Mouse (Mus musculus) MEL (cell line): ENCODE data around the gene Fgfr2. TPM values are rescaled to one million over a fixed set of nuclear protein-coding genes. Genes with fewer than 3 reads are reported as not detected.

Experiments
- DNase-seq: peaks from one replicate; pipeline ENCODE4 v3.0.0; 2011; ENCODE audit warnings: low read depth, low spot score
- H3K27ac ChIP-seq: 2 replicates; pipeline ENCODE4 v1.5.1; 2012; ENCODE audit warnings: low read depth, mild to moderate bottlenecking, control low read depth, low read length, moderate library complexity; ENCODE audit not compliant: control insufficient read depth
- H3K27me3 ChIP-seq, 2 experiments: fragments of 150-350 bp in 1 of 2; sonication (generic) in 1 of 2; 2 replicates each; pipeline ENCODE4 v1.6.1; 2012; ENCODE audit warnings: low read length in 2 of 2, mild to moderate bottlenecking in 2 of 2, improper control_type of control experiment in 1 of 2, moderate library complexity in 1 of 2; ENCODE audit not compliant: insufficient read depth in 2 of 2, control insufficient read depth in 1 of 2
- H3K36me3 ChIP-seq, 2 experiments: 2 replicates each; pipeline ENCODE4 v1.6.1; 2012 to 2014; ENCODE audit warnings: low read length in 2 of 2, improper control_type of control experiment in 1 of 2, inconsistent platforms in 1 of 2, mild to moderate bottlenecking in 1 of 2; ENCODE audit not compliant: insufficient read depth in 2 of 2, control insufficient read depth in 1 of 2
- H3K4me1 ChIP-seq, 2 experiments: fragments of 150-350 bp in 1 of 2; sonication (generic) in 1 of 2; 2 replicates each; pipeline ENCODE4 v1.6.1; 2012; ENCODE audit warnings: low read length in 2 of 2, improper control_type of control experiment in 1 of 2, mild to moderate bottlenecking in 1 of 2; ENCODE audit not compliant: insufficient read depth in 2 of 2, control insufficient read depth in 1 of 2
- H3K4me3 ChIP-seq, 2 experiments: fragments of 150-350 bp in 1 of 2; sonication (generic) in 1 of 2; 2 replicates each; pipeline ENCODE4 v1.5.1; 2012; ENCODE audit warnings: low read depth in 2 of 2, low read length in 2 of 2, mild to moderate bottlenecking in 2 of 2, moderate library complexity in 2 of 2, control low read depth in 1 of 2, improper control_type of control experiment in 1 of 2; ENCODE audit not compliant: control insufficient read depth in 1 of 2, insufficient read depth in 1 of 2
- H3K79me2 ChIP-seq: 2 replicates; pipeline ENCODE4 v1.6.1; 2012; ENCODE audit warnings: mild to moderate bottlenecking, low read length, moderate library complexity; ENCODE audit not compliant: control insufficient read depth, poor library complexity, insufficient read depth
- H3K9ac ChIP-seq: 2 replicates; pipeline ENCODE4 v1.6.1; 2012; ENCODE audit warnings: low read depth, mild to moderate bottlenecking, control low read depth, low read length, moderate library complexity; ENCODE audit not compliant: control insufficient read depth, poor library complexity, severe bottlenecking
- H3K9me3 ChIP-seq: fragments of 150-350 bp; sonication (generic); replicated peaks from 2 replicates; pipeline ENCODE4 v1.6.1; 2012; ENCODE audit warnings: mild to moderate bottlenecking, low read length, improper control_type of control experiment, moderate library complexity; ENCODE audit not compliant: insufficient read depth
- BHLHE40 ChIP-seq: IDR thresholded peaks from 2 replicates; pipeline ENCODE4 v1.6.1; 2012; ENCODE audit warnings: low read depth, mild to moderate bottlenecking, inconsistent platforms, low read length, improper control_type of control experiment, borderline replicate concordance
- CHD1 ChIP-seq: IDR thresholded peaks from 2 replicates; pipeline ENCODE4 v1.6.1; 2012; ENCODE audit warnings: low read depth, mild to moderate bottlenecking, inconsistent platforms, low read length, improper control_type of control experiment
- CHD2 ChIP-seq: IDR thresholded peaks from 2 replicates; pipeline ENCODE4 v1.6.1; 2011; ENCODE audit warnings: low read length, improper control_type of control experiment
- CTCF ChIP-seq, 3 experiments: IDR thresholded peaks in 2 of 3; conservative IDR thresholded peaks in 1 of 3; 2 replicates each; pipeline ENCODE4 v1.5.1; 2011 to 2012; ENCODE audit warnings: low read length in 3 of 3, low read depth in 2 of 3, mild to moderate bottlenecking in 2 of 3, improper control_type of control experiment in 1 of 3, inconsistent platforms in 1 of 3, mixed read lengths in 1 of 3, moderate library complexity in 1 of 3; ENCODE audit not compliant: control insufficient read depth in 1 of 3, insufficient read depth in 1 of 3, poor library complexity in 1 of 3, severe bottlenecking in 1 of 3
- E2F4 ChIP-seq: IDR thresholded peaks from 2 replicates; pipeline ENCODE4 v1.6.1; 2011; ENCODE audit warnings: low read depth, low read length, improper control_type of control experiment, borderline replicate concordance
- ELF1 ChIP-seq: IDR thresholded peaks from 2 replicates; pipeline ENCODE4 v1.6.1; 2014; ENCODE audit warnings: low read depth, mild to moderate bottlenecking, inconsistent platforms, low read length, improper control_type of control experiment, moderate library complexity
- EP300 ChIP-seq, 2 experiments: IDR thresholded peaks; 2 replicates each; pipeline ENCODE4 v1.6.1; 2011; ENCODE audit warnings: improper control_type of control experiment in 2 of 2, low read length in 2 of 2, low read depth in 1 of 2, mild to moderate bottlenecking in 1 of 2
- ETS1 ChIP-seq: IDR thresholded peaks from 2 replicates; pipeline ENCODE4 v1.6.1; 2012; ENCODE audit warnings: low read depth, mild to moderate bottlenecking, inconsistent platforms, low read length, improper control_type of control experiment, moderate library complexity
- GABPA ChIP-seq: IDR thresholded peaks from 2 replicates; pipeline ENCODE4 v1.6.1; 2012; ENCODE audit warnings: low read depth, mild to moderate bottlenecking, inconsistent platforms, low read length, improper control_type of control experiment, moderate library complexity
- GATA1 ChIP-seq: IDR thresholded peaks from 2 replicates; pipeline ENCODE4 v1.6.1; 2011; ENCODE audit warnings: low read depth, low read length, improper control_type of control experiment
- HCFC1 ChIP-seq: IDR thresholded peaks from 2 replicates; pipeline ENCODE4 v1.6.1; 2012; ENCODE audit warnings: low read depth, mild to moderate bottlenecking, inconsistent platforms, low read length, improper control_type of control experiment, moderate library complexity
- JUND ChIP-seq: IDR thresholded peaks from 2 replicates; pipeline ENCODE4 v1.6.1; 2011; ENCODE audit warnings: low read depth, mild to moderate bottlenecking, improper control_type of control experiment, low read length
- KAT2A ChIP-seq: conservative IDR thresholded peaks from 2 replicates; pipeline ENCODE4 v1.6.1; 2012; ENCODE audit warnings: low read depth, low read length, improper control_type of control experiment, inconsistent platforms
- MAFK ChIP-seq: IDR thresholded peaks from 2 replicates; pipeline ENCODE4 v1.6.1; 2011; ENCODE audit warnings: low read depth, mild to moderate bottlenecking, low read length, improper control_type of control experiment, borderline replicate concordance
- MAX ChIP-seq: IDR thresholded peaks from 2 replicates; pipeline ENCODE4 v1.6.1; 2011; ENCODE audit warnings: low read length, improper control_type of control experiment
- MAZ ChIP-seq: IDR thresholded peaks from 2 replicates; pipeline ENCODE4 v1.6.1; 2012; ENCODE audit warnings: low read depth, mild to moderate bottlenecking, inconsistent platforms, low read length, improper control_type of control experiment
- MEF2A ChIP-seq: IDR thresholded peaks from 2 replicates; pipeline ENCODE4 v1.6.1; 2014; ENCODE audit warnings: low read depth, mild to moderate bottlenecking, inconsistent platforms, low read length, improper control_type of control experiment; ENCODE audit not compliant: poor library complexity, insufficient replicate concordance, severe bottlenecking; ENCODE audit errors: extremely low read depth
- MXI1 ChIP-seq: IDR thresholded peaks from 2 replicates; pipeline ENCODE4 v1.6.1; 2011; ENCODE audit warnings: mild to moderate bottlenecking, low read depth, low read length, improper control_type of control experiment
- MYB ChIP-seq: IDR thresholded peaks from 2 replicates; pipeline ENCODE4 v1.6.1; 2011; ENCODE audit warnings: mild to moderate bottlenecking, low read depth, low read length, improper control_type of control experiment
- MYC ChIP-seq: IDR thresholded peaks from 2 replicates; pipeline ENCODE4 v1.6.1; 2011; ENCODE audit warnings: low read depth, mild to moderate bottlenecking, low read length, improper control_type of control experiment, moderate library complexity
- NELFE ChIP-seq: IDR thresholded peaks from 2 replicates; pipeline ENCODE4 v1.6.1; 2011; ENCODE audit warnings: low read depth, low read length, improper control_type of control experiment
- NRF1 ChIP-seq: IDR thresholded peaks from 2 replicates; pipeline ENCODE4 v1.6.1; 2014; ENCODE audit warnings: low read depth, mild to moderate bottlenecking, inconsistent platforms, low read length, improper control_type of control experiment, moderate library complexity; ENCODE audit not compliant: poor library complexity, insufficient read depth, severe bottlenecking
- POLR2A ChIP-seq, 2 experiments: IDR thresholded peaks; 2 replicates each; pipeline ENCODE4 v1.6.1; 2011 to 2012; ENCODE audit warnings: low read length in 2 of 2, mild to moderate bottlenecking in 2 of 2, control low read depth in 1 of 2, improper control_type of control experiment in 1 of 2, low read depth in 1 of 2, moderate library complexity in 1 of 2; ENCODE audit not compliant: control insufficient read depth in 1 of 2, insufficient read depth in 1 of 2, poor library complexity in 1 of 2
- POLR2AphosphoS2 ChIP-seq: IDR thresholded peaks from 2 replicates; pipeline ENCODE4 v1.6.1; 2011; ENCODE audit warnings: low read length, improper control_type of control experiment
- POLR2AphosphoS5 ChIP-seq: IDR thresholded peaks from 2 replicates; pipeline ENCODE4 v1.6.1; 2012; ENCODE audit warnings: low read depth, borderline replicate concordance, mild to moderate bottlenecking, inconsistent platforms, low read length, moderate library complexity, mixed read lengths
- RAD21 ChIP-seq: IDR thresholded peaks from 2 replicates; pipeline ENCODE4 v1.6.1; 2011; ENCODE audit warnings: mild to moderate bottlenecking, low read depth, low read length, improper control_type of control experiment
- RCOR1 ChIP-seq: IDR thresholded peaks from 2 replicates; pipeline ENCODE4 v1.6.1; 2012; ENCODE audit warnings: low read depth, mild to moderate bottlenecking, inconsistent platforms, low read length, improper control_type of control experiment
- SIN3A ChIP-seq: IDR thresholded peaks from 2 replicates; pipeline ENCODE4 v1.6.1; 2012; ENCODE audit warnings: low read length, improper control_type of control experiment, inconsistent platforms
- SMC3 ChIP-seq: IDR thresholded peaks from 2 replicates; pipeline ENCODE4 v1.6.1; 2011; ENCODE audit warnings: low read depth, low read length, improper control_type of control experiment
- TBP ChIP-seq: IDR thresholded peaks from 2 replicates; pipeline ENCODE4 v1.8.0; 2011; ENCODE audit warnings: low read depth, low read length, improper control_type of control experiment
- TCF12 ChIP-seq: IDR thresholded peaks from 2 replicates; pipeline ENCODE4 v1.6.1; 2014; ENCODE audit warnings: low read depth, mild to moderate bottlenecking, inconsistent platforms, low read length, improper control_type of control experiment, moderate library complexity
- UBTF ChIP-seq: IDR thresholded peaks from 2 replicates; pipeline ENCODE4 v1.6.1; 2012; ENCODE audit warnings: low read depth, mild to moderate bottlenecking, inconsistent platforms, low read length, improper control_type of control experiment, moderate library complexity, borderline replicate concordance; ENCODE audit not compliant: insufficient read depth
- USF1 ChIP-seq: IDR thresholded peaks from 2 replicates; pipeline ENCODE4 v1.6.1; 2014; ENCODE audit warnings: low read depth, mild to moderate bottlenecking, inconsistent platforms, low read length, improper control_type of control experiment, moderate library complexity
- USF2 ChIP-seq, 2 experiments: IDR thresholded peaks; 2 replicates each; pipeline ENCODE4 v1.6.1; 2011 to 2012; ENCODE audit warnings: improper control_type of control experiment in 2 of 2, low read length in 2 of 2, borderline replicate concordance in 1 of 2, inconsistent platforms in 1 of 2, low read depth in 1 of 2, mild to moderate bottlenecking in 1 of 2; ENCODE audit not compliant: insufficient read depth in 1 of 2
- ZC3H11A ChIP-seq: IDR thresholded peaks from 2 replicates; pipeline ENCODE4 v1.6.1; 2012; ENCODE audit warnings: low read depth, mild to moderate bottlenecking, inconsistent platforms, low read length, improper control_type of control experiment
- ZKSCAN1 ChIP-seq: IDR thresholded peaks from 2 replicates; pipeline ENCODE4 v1.6.1; 2012; ENCODE audit warnings: low read depth, mild to moderate bottlenecking, inconsistent platforms, low read length, improper control_type of control experiment, moderate library complexity
- ZMIZ1 ChIP-seq: IDR thresholded peaks from 2 replicates; pipeline ENCODE4 v1.6.1; 2012; ENCODE audit warnings: low read depth, mild to moderate bottlenecking, inconsistent platforms, low read length, improper control_type of control experiment, moderate library complexity
- ZNF384 ChIP-seq: IDR thresholded peaks from 2 replicates; pipeline ENCODE4 v1.6.1; 2012; ENCODE audit warnings: low read depth, mild to moderate bottlenecking, inconsistent platforms, low read length, improper control_type of control experiment
- polyA plus RNA-seq, 2 experiments: library from polyadenylated mRNA; stranded (reverse) in 1 of 2; unstranded in 1 of 2; fragments of >175 nt in 1 of 2; fragments of >200 nt in 1 of 2; gene quantifications; 2 replicates each; pipeline versions ENCODE4 v1.2.1 to v1.2.4; 2012; ENCODE audit warnings: low replicate concordance in 2 of 2, low read depth in 1 of 2; ENCODE audit not compliant: insufficient read length in 2 of 2, insufficient read depth in 1 of 2, missing spikeins in 1 of 2
- total RNA-seq: library from RNA; depleted of rRNA; stranded (reverse); fragments of 300-350 nt; gene quantifications from 2 replicates; pipeline ENCODE4 v1.2.3, GENCODE M21; 2012

The Fgfr2 gene
- total and polyA plus RNA-seq, 3 experiments = not detected

GRCm38 (mm10) chr7:130560933-130561332, 2562.2 kb downstream of the Fgfr2 start:
- Histone ChIP-seq H3K27me3 (no peaks in the 10 kb centered on the region), H3K36me3 (peaks cover 0 to 36% of the 10 kb centered on the region in 2 experiments; a peak in 2 of 4 replicates), H3K27ac (peak overlapping the region; percentile 32), H3K4me1 (peaks cover 19 to 46% of the 10 kb centered on the region in 2 experiments), H3K9me3 (no peaks in the 10 kb centered on the region), H3K4me3 (0 out of 4 replicates have a peak overlapping the region, but pooled peaks of 1 of the 2 experiments have one; percentile 16), H3K9ac (peak overlapping the region; percentile 35), H3K79me2 (no peaks in the 10 kb centered on the region)
- DNase-seq = peak; percentile 76
- TF ChIP-seq BHLHE40 (no peak), MEF2A (no peak), GABPA (no peak), E2F4 (no peak), ZMIZ1 (no peak), POLR2A (IDR thresholded peaks at IDR 0.05; ENCODE audit: control insufficient read depth in 1 of 2, insufficient read depth in 1 of 2, low read depth in 1 of 2, low read length in 2 of 2, poor library complexity in 1 of 2) (no peak; a peak in 1 of 4 replicates), RAD21 (no peak), TBP (no peak), MXI1 (no peak; the same call in 1 of the 2 replicates), NRF1 (no peak), ZNF384 (no peak), SIN3A (peak; percentile 29; the same call in 1 of the 2 replicates), ZC3H11A (no peak), POLR2AphosphoS2 (no peak), RCOR1 (no peak), CTCF (IDR thresholded peaks at IDR 0.05 in 2 of 3, conservative IDR thresholded peaks at IDR 0.05 in 1 of 3; ENCODE audit: control insufficient read depth in 1 of 3, insufficient read depth in 1 of 3, low read depth in 2 of 3, low read length in 3 of 3, poor library complexity in 1 of 3, severe bottlenecking in 1 of 3) (no peak), POLR2AphosphoS5 (no peak), MAFK (no peak), MAZ (peak; percentile 99), HCFC1 (no peak), UBTF (no peak), NELFE (no peak), MYC (0 out of 2 replicates have a peak, but pooled peaks have one; percentile 30), ZKSCAN1 (no peak), USF2 (IDR thresholded peaks at IDR 0.05; ENCODE audit: borderline replicate concordance in 1 of 2, insufficient read depth in 1 of 2, low read depth in 1 of 2, low read length in 2 of 2) (no peak), MYB (no peak), TCF12 (no peak), GATA1 (peak; percentile 66; the same call in 1 of the 2 replicates), KAT2A (no peak), JUND (no peak), EP300 (IDR thresholded peaks at IDR 0.05; ENCODE audit: low read depth in 1 of 2, low read length in 2 of 2) (peak; percentile 31 to 57; a peak in 2 of 4 replicates), CHD2 (no peak), SMC3 (no peak), CHD1 (no peak), MAX (no peak), ETS1 (peak; percentile 80), ELF1 (peak; percentile 63), USF1 (no peak)
